Mouse (Mus musculus) kidney, postnatal 0 days (tissue): ENCODE data around the gene Abhd4. TPM values are rescaled to one million over a fixed set of nuclear protein-coding genes. Genes with fewer than 3 reads are reported as not detected.

Experiments
- ATAC-seq: fragments of 200-750 bp; cut with Nextera tagmentation; replicated peaks from 2 replicates; pipeline ENCODE4 v1.8.0; 2017; ENCODE audit warnings: low read depth, moderate number of reproducible peaks, moderate TSS enrichment, moderate library complexity; ENCODE audit not compliant: low FRiP score
- DNase-seq: peaks from one replicate; pipeline ENCODE4 v3.0.0-alpha.2; 2016; ENCODE audit warnings: low spot score
- H3K27ac ChIP-seq: fragments of 300-500 bp; sonication (generic); 2 replicates; pipeline ENCODE4 v1.5.1; 2014; ENCODE audit warnings: mild to moderate bottlenecking
- H3K27me3 ChIP-seq: fragments of 300-500 bp; sonication (generic); 2 replicates; pipeline ENCODE4 v1.6.1; 2014; ENCODE audit warnings: low read length, mixed read lengths; ENCODE audit not compliant: insufficient read depth
- H3K36me3 ChIP-seq: fragments of 300-500 bp; sonication (generic); 2 replicates; pipeline ENCODE4 v1.6.1; 2014; ENCODE audit warnings: low read length, mixed read lengths; ENCODE audit not compliant: insufficient read depth
- H3K4me1 ChIP-seq: fragments of 300-500 bp; sonication (generic); replicated peaks from 2 replicates; pipeline ENCODE4 v1.6.1; 2014; ENCODE audit warnings: antibody characterized with exemption, low read length, mixed read lengths; ENCODE audit not compliant: insufficient read depth
- H3K4me2 ChIP-seq: fragments of 300-500 bp; sonication (generic); 2 replicates; pipeline ENCODE4 v1.6.1; 2014; ENCODE audit warnings: mild to moderate bottlenecking, low read length, moderate library complexity, mixed read lengths
- H3K4me3 ChIP-seq: fragments of 300-500 bp; sonication (generic); replicated peaks from 2 replicates; pipeline ENCODE4 v1.5.1; 2014; ENCODE audit warnings: low read depth, low read length
- H3K9ac ChIP-seq: fragments of 300-500 bp; sonication (generic); 2 replicates; pipeline ENCODE4 v1.6.1; 2014; ENCODE audit warnings: low read depth, low read length
- H3K9me3 ChIP-seq: fragments of 300-500 bp; sonication (generic); replicated peaks from 2 replicates; pipeline ENCODE4 v1.6.1; 2016; ENCODE audit warnings: low read length, inconsistent platforms, mixed read lengths
- CTCF ChIP-seq: IDR thresholded peaks from 2 replicates; pipeline ENCODE4 v1.5.1; 2016; ENCODE audit warnings: antibody characterized with exemption, low read depth, mild to moderate bottlenecking, moderate library complexity
- WGBS: fragments of 180-500 bp; shearing (Covaris S2); extraction: QIAGEN DNeasy Blood & Tissue Kit; methylation state at CpG from one replicate; pipeline ENCODE4 v1.1.7; 2014; 5-methylcytosine and 5-hydroxymethylcytosine counted together
- polyA plus RNA-seq: library from polyadenylated mRNA; unstranded; fragments of >200 nt; fragmentation: Nextera tagmentation; extraction: Ambion mirVana; gene quantifications from 2 replicates; pipeline ENCODE4 v1.2.1, GENCODE M21; 2015

Gene Abhd4
- 80.9 and 84.4 TPM in 2 replicates for polyA plus RNA-seq

GRCm38 (mm10) chr14:54253741-54254291 is at the start of gene Abhd4, which contains the start of gene Dad1:
Abhd4 (plus strand) TSS chr14:54254188.
Dad1 (minus strand) TSS chr14:54254104.
- Histone ChIP-seq H3K9me3 (no peaks in the 10 kb centered on the region), H3K27ac (peak within 1 kb of the TSS; percentile 88), H3K27me3 (no peaks in the 10 kb centered on the region), H3K4me1 (peaks cover 34% of the 10 kb centered on the region), H3K4me2 (peak within 1 kb of the TSS; percentile 77), H3K4me3 (peak within 1 kb of the TSS; percentile 76), H3K9ac (peak within 1 kb of the TSS; percentile 77), H3K36me3 (0 out of 2 replicates have a peak, but pooled peaks cover 2% of the 10 kb centered on the region)
- peak; percentile 3; the same call in 1 of the 2 replicates for TF ChIP-seq CTCF
- ATAC-seq (peak; percentile 99), DNase-seq (peak; percentile 100)
- WGBS, result under 1% methylated on average over 39 of the region's 39 CpGs

- Histone ChIP-seq H3K9ac (no peak overlapping the region), H3K4me2 (no peak overlapping the region), H3K4me1 (peaks cover 6% of the 10 kb centered on the region; the same call in 1 of the 2 replicates), H3K4me3 (no peak overlapping the region), H3K27me3 (no peaks in the 10 kb centered on the region), H3K36me3 (no peaks in the 10 kb centered on the region), H3K9me3 (no peaks in the 10 kb centered on the region), H3K27ac (no peak overlapping the region)
- TF ChIP-seq CTCF, result no peak
- WGBS, result 85% methylated on average over 8 of the region's 8 CpGs
- DNase-seq (no peak), ATAC-seq (no peak)
Observed at GRCm38 (mm10) chr14:54204311-54204710, 49.7 kb upstream of the Abhd4 start.

GRCm38 (mm10) chr14:54204786-54205185 is 49.2 kb upstream of the Abhd4 start:
- Histone ChIP-seq H3K27ac (no peak overlapping the region), H3K36me3 (no peaks in the 10 kb centered on the region), H3K9ac (no peak overlapping the region), H3K4me3 (no peak overlapping the region), H3K9me3 (no peaks in the 10 kb centered on the region), H3K27me3 (no peaks in the 10 kb centered on the region), H3K4me1 (peaks cover 6% of the 10 kb centered on the region; the same call in 1 of the 2 replicates), H3K4me2 (no peak overlapping the region)
- 70% methylated on average over 4 of the region's 4 CpGs for WGBS
- ATAC-seq (no peak), DNase-seq (no peak)
- no peak for TF ChIP-seq CTCF

- TF ChIP-seq CTCF, result no peak
- H3K27me3 ChIP-seq, result no peaks in the 10 kb centered on the region
- ATAC-seq, result no peak
- peaks cover 6% of the 10 kb centered on the region; the same call in 1 of the 2 replicates for H3K4me1 ChIP-seq
- H3K4me2 ChIP-seq, result no peak overlapping the region
- no peaks in the 10 kb centered on the region for H3K9me3 ChIP-seq
- no peak overlapping the region for H3K4me3 ChIP-seq
- no peak for DNase-seq
- H3K27ac ChIP-seq, result no peak overlapping the region
- H3K36me3 ChIP-seq, result no peaks in the 10 kb centered on the region
- 44% methylated on average over 6 of the region's 6 CpGs for WGBS
- H3K9ac ChIP-seq, result no peak overlapping the region
Observed at GRCm38 (mm10) chr14:54205904-54206303, 48.1 kb upstream of the Abhd4 start.

GRCm38 (mm10) chr14:54206309-54206708 is 47.7 kb upstream of the Abhd4 start:
- Histone ChIP-seq H3K4me2 (no peak overlapping the region), H3K4me3 (no peak overlapping the region), H3K4me1 (peaks cover 6% of the 10 kb centered on the region; the same call in 1 of the 2 replicates), H3K36me3 (no peaks in the 10 kb centered on the region), H3K27me3 (no peaks in the 10 kb centered on the region), H3K27ac (0 out of 2 replicates have a peak overlapping the region, but pooled peaks have one; percentile 25), H3K9me3 (no peaks in the 10 kb centered on the region), H3K9ac (no peak overlapping the region)
- no peak for ATAC-seq
- 34% methylated on average over 5 of the region's 5 CpGs for WGBS
- DNase-seq, result no peak
- no peak for TF ChIP-seq CTCF

- Histone ChIP-seq H3K4me1 (peaks cover 6% of the 10 kb centered on the region; the same call in 1 of the 2 replicates), H3K36me3 (no peaks in the 10 kb centered on the region), H3K4me3 (no peak overlapping the region), H3K9me3 (no peaks in the 10 kb centered on the region), H3K27ac (peak overlapping the region; percentile 25; the same call in 1 of the 2 replicates), H3K4me2 (no peak overlapping the region), H3K9ac (no peak overlapping the region), H3K27me3 (no peaks in the 10 kb centered on the region)
- ATAC-seq (no peak), DNase-seq (peak; percentile 56)
- TF ChIP-seq CTCF, result no peak
- 34% methylated on average over 15 of the region's 15 CpGs for WGBS
Observed at GRCm38 (mm10) chr14:54206750-54207550, 47.0 kb upstream of the Abhd4 start.
